Mouse (Mus musculus) lung, adult 2 months (tissue): Measurements from ENCODE around the gene Gm5129.

Experiments used
- CTCF ChIP-seq: fragments of 200-500 bp; IDR thresholded peaks from 2 replicates; pipeline ENCODE4 v1.5.1; 2011; ENCODE audit warnings: mild to moderate bottlenecking, low read length, control low read depth; ENCODE audit not compliant: insufficient read depth
- POLR2A ChIP-seq: fragments of 200-500 bp; IDR thresholded peaks from 2 replicates; pipeline ENCODE4 v1.6.1; 2011; ENCODE audit warnings: low read depth, mild to moderate bottlenecking, control low read depth, low read length, borderline replicate concordance; ENCODE audit errors: extremely low read depth

GRCm38 (mm10) chr5:29711631-29712030 lies 24.1 kb downstream of the Gm5129 start:
- TF ChIP-seq CTCF (no peak), POLR2A (no peak)
